Mouse (Mus musculus): ENCODE measurements around the gene Aamp.

DNA sequence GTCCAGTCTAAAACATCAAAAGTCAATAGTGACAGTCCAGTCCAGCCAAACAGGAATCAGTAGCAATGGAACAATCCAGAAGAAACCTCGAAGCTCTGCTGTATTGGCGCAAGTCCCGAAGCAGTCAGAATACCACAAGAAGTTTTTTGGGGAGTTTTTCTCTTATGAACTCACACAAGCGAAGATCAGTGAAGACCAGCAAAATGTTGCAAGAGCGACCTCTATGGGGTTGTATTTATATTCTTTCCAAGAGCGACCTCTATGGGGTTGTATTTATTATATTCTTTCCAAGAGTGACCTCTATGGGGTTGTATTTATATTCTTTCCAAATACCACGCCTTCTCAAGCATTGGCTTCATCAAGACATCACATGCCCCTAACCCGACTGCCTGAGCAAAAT lies 15.8 kb downstream of the Aamp start:
- TF ChIP-seq GATA1 (IDR thresholded peaks at IDR 0.05; ENCODE audit: borderline replicate concordance, low read length) (no peak), CTCF (IDR thresholded peaks at IDR 0.05; ENCODE audit: low read depth, low read length) (no peak), TAL1 (conservative IDR thresholded peaks at IDR 0.05; ENCODE audit: low read depth, low read length) (no peak)

Measured in G1E (cell line).